Mouse (Mus musculus) CD4-positive, CD25-positive, alpha-beta regulatory T cell, adult 2 months (primary cell): ENCODE measurements at regions not wholly inside any gene's neighbourhood (a gene's known extent, or its start where the extent isn't known, plus 50 kb on each side); places are given as distances from the start of the nearest gene placed in this dataset.
"Not testable (repeated sequence)": the region's sequence is repeated elsewhere in the genome, so short reads cannot be mapped to it uniquely, and the experiment has no call there.

Experiments
- DNase-seq: peaks from one replicate; pipeline ENCODE4 v3.0.0-alpha.2; 2012; ENCODE audit warnings: low read depth, low spot score

DNA sequence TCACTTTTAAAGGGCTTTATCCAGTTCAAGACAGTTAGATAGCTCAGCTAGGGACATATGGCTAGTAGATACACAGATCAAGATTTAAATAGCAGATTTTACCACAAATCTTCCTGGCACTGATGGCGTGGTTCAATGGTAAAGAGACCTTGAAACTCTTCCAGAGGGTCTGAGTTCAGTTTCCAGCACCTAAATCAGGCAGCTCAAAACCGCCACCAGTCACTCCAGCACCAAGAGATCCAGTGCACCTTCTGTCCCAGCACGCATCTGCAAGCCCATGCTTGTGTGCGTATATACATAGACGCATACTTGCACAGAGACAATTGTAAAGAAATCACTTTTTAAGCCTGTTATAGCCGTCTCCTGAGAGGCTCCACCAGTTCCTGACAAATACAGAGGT is 454.0 kb upstream of the Jmjd1c start:
- no peak for DNase-seq

DNA sequence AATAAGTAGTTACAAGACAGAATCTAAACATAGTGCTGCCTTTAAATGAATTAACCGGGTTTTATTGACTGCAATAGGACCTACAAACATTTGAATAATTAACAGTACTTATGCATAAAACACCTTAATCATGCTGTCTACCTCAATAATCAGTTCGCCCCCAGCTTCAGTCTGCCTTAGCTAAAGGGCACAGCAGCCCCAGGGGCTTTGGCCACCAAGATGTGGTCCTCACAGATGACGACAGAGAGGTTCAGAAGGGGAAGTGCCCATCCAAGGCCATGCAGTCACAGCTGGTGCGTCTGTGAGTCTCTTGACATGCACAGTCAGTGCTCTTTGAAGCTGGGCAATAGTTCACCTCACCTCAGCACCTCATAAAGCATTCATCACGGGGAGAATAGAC is 452.8 kb upstream of the Jmjd1c start:
- DNase-seq = no peak

DNA sequence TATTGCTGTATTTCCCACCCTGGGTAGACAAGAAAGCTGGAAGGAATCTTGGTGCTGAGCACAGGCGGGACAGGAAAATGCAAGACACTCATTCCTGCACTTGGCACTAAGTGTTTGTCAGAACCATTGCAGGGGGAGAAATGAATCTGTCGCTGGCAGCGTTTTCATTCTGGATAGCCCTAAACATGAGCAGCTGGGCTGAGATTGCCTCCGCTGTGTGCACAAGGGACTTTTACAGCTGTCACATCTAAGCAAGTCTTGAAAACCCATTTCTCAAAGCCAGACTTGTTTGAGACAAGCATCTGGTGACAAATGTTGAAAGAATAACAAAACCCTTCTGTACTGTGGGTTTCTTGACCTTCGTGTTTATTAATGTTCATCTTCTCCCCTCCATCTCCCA is 438.4 kb upstream of the Jmjd1c start:
- no peak for DNase-seq

- DNase-seq = no peak
Measured at GRCm38 (mm10) chr10:66683160-66683559, 412.8 kb upstream of the Jmjd1c start.

DNA sequence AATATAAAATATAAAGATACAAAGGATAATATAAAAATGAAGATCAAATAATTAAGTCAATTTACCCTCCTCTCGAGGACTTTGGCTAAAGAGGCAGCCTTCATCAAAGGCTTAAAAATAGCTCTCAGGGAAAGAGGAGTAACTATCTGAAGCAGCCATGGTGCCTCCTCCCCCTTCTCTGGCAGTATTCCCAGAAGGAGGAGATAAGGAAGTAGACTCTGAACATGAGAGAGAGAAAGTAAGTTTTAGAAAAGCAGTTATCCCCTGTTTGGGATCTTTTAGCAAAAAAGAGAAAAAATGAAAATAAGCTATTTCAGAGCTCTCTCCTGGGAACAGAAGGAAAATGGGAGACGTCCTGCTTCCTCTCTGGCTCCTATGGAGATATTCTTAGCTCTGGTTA is 406.7 kb upstream of the Jmjd1c start:
- DNase-seq = not testable (repeated sequence)

- DNase-seq = no peak
Measured at GRCm38 (mm10) chr10:66694549-66695285, 401.2 kb upstream of the Jmjd1c start.

DNA sequence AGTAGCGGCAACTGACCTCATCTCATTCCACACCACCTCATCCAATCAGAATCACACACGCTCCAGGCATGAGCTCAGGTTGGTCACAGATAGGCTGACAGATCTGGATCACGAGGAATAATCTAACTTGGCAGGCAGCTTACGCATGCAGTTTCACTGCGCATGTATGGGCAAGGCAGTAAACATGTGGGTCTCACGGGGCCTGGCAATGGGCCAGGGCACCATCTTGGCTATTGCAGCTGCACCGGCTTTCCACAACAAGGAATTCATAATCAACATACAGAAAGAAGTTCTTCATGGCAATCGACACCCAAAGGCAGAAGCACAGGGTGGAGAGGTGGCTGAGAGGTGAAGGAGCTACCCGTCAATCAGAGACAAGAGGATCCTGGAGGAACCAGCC is 381.0 kb upstream of the Jmjd1c start:
- DNase-seq = not testable (repeated sequence)

DNA sequence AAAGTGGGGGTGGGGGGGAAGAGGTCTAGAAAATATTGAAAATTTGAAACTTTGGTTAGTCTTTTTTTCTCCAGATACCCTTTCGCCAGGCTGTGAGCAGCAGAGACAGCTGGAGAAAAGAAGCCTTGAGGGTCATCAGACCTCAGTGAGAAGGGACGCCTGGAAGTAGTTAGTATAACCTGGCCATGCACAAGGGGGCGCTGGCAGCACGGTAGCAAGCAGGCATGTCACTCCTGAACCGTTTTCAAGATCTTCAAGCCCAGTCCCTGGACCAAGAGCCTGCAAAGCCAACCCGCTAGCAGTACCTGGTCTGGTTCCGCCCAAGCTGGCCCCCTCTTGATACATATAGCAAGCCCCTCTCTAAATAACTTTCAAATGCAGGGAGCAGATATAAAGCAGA is 378.0 kb upstream of the Jmjd1c start:
- no peak for DNase-seq

DNA sequence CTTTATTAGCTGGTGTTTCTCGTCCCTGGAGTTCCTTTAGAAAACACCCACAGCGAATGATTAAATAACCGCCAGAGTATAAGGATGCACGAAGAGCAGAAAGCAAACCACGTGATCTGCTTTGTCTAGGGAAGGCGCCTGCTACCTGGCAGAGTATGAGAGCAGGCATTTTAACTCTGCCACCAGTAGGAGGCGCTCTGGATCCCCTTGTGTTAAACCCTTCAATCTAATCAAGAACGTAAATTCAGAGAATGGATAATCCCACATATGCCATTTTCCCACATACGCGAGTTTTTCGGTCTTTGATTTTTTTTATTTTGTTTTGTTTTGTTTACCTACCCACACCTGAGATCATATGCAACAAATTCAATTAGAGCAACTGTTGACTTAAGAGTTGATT is 376.1 kb upstream of the Jmjd1c start:
- no peak for DNase-seq

DNA sequence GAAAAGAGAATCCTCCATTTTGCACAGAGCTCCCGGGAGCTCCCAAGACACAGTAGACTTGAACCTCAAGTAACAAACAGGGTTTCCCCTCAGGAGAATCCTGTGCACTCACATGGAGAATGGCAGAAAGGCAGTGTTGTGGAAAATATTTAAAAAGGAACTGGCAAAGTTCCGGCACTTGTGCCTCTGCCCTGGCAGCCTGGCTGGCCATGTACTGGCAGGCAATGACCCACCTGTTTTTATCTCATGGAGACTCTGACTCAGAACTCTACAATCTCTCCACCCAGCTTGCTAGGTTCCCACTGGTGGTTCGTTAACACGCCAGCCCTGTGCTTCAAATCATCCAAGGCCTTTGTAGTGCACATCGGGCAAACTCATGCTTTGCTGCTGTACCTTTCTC is 362.3 kb upstream of the Jmjd1c start:
- no peak for DNase-seq

DNA sequence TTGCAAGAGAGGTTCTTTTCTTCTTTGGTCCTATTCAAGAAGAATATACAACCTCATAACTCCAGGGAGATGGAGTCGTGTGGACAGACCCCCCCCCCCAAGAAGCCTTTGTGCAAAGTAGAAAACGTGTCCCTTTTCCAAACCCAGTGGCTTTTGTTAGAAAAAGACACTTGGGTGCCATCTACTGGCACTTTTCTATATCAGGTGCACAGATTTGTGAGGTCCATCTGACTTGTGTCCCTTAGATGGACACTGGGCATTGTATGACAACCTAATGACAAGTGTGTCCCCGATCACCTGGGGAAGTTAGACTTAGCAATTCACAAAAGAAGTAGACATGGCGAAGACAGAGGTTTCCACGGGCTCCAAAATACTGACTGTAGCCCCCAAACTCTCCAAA is 361.1 kb upstream of the Jmjd1c start:
- DNase-seq = no peak

- DNase-seq = no peak
Measured at GRCm38 (mm10) chr10:66739017-66739416, 356.9 kb upstream of the Jmjd1c start.

DNA sequence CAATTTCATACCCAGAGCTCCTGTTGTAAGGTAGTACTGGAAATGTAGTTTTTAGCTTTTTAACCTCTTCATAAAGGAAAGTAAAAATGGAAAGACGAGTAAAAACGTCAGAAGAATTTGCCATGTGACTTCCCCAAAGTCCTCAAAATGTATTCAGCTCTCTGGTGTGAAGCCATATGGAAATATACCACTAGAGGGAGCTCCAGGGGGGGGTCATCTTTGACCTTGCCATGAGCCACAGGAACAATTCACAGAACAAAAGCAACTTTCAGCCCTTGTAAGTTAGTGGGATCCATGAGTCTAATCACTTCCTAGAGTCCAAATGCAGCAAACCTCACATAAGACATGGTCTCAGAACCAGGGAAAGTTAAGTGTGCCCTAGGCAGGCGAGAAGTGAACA is 354.1 kb upstream of the Jmjd1c start:
- peak; percentile 6 for DNase-seq

GRCm38 (mm10) chr10:66743254-66743653 is 352.7 kb upstream of the Jmjd1c start:
- no peak for DNase-seq

GRCm38 (mm10) chr10:66745871-66746270 is 350.1 kb upstream of the Jmjd1c start:
- no peak for DNase-seq

DNA sequence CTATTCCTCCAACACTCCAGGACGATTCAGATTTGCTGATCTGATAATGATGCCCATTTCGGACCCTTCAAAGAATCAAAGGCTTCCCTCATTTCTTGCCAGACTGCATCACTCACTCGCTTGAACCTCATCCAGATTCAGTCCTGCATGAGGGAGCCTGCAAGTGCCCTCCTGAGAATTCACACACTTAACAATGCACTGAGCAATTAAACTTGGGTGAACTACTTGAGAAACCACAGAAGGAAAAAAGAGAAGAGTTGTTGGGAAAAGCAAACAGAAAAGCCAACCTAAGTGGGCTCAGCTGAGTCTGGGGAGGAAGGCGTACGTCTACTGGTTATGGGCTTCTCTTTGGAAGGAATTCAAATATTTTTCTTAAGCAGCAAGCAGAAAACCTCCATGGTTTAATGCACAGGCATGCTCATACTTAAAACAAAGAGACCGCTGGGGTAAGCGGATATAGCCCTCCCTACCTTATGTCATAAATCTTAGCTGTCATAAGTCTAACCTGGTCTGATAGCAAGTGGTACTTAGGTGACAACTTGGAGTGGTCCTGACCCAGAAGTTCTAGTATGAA is 343.6 kb upstream of the Jmjd1c start:
- DNase-seq = no peak

GRCm38 (mm10) chr10:66756866-66757265 is 339.1 kb upstream of the Jmjd1c start:
- no peak for DNase-seq

- no peak for DNase-seq
Measured at GRCm38 (mm10) chr10:66770161-66771030, 325.5 kb upstream of the Jmjd1c start.

GRCm38 (mm10) chr10:66780335-66781170 is 315.4 kb upstream of the Jmjd1c start:
- DNase-seq = no peak

DNA sequence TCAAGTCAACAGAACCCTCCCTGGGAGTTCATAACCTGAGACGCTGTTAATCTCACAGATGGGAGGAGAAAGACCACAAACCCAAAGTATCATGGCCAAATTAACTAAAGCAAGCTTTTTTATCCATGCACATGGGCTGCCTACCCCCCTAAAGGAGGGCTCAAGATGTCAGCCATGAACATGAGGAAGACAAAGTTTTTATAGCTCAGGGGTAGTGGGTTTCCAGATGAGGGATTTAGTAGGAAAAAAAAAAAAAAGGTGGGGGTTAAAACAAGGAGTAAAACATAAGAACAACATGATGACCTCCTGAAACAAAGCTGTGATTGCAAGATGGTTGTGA is 314.8 kb upstream of the Jmjd1c start:
- DNase-seq = no peak

- DNase-seq = no peak
Measured at GRCm38 (mm10) chr10:66782025-66782424, 313.9 kb upstream of the Jmjd1c start.

DNA sequence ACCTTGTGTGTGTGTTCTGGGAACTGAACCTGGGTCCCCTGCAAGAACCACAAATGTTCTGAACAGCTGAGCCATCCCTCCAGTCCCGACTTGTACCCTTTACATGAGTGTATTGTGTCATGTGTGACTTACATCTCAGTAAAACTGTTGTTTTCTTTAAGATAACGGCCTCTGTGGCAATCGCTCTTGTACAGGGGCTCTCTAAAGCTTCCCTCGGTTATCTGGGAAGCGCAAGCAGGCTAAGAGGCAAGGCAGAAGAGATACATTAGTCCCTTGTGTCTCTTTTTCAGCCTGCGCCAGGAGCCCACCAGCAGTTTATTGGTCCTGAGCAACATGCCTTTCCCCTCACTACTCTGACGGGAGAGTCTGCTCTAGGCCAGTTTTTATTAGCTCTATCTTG is 308.1 kb upstream of the Jmjd1c start:
- DNase-seq = no peak
